Mouse (Mus musculus) thymus, postnatal 4 days (tissue): ENCODE data around the gene Mmp1b.
"Not testable (repeated sequence)": the region's sequence is repeated elsewhere in the genome, so short reads cannot be mapped to it uniquely, and the experiment has no call there.

ENCODE experiments used
- DNase-seq: peaks from one replicate; pipeline ENCODE4 v3.0.0; 2021

Gene Mmp1b

GRCm38 (mm10) chr9:7387947-7388346 is at the start of gene Mmp1b:
Gene Mmp1b, minus strand, starts transcription at chr9:7388047.
- no peak for DNase-seq

GRCm38 (mm10) chr9:7396556-7396955 is 8.7 kb upstream of the Mmp1b start:
- DNase-seq = not testable (repeated sequence)

DNA sequence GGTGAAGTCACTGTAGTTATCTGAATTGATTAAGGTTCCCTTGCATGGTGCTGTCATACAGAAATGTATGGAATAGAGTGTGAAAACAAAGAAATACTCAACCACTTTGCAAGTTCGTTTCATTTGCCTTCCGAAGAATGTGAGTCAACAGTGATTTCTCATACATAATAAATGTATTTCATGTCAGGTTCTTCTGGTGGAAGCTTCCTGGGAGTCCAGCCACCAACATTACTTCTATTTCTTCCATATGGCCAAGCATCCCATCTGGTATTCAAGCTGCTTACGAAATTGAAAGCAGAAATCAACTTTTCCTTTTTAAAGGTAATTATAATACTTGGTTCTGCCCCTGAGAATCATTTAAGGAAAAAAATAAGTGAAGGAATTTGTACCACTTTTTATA is 33.3 kb downstream of the Mmp1b start:
- DNase-seq = no peak

DNA sequence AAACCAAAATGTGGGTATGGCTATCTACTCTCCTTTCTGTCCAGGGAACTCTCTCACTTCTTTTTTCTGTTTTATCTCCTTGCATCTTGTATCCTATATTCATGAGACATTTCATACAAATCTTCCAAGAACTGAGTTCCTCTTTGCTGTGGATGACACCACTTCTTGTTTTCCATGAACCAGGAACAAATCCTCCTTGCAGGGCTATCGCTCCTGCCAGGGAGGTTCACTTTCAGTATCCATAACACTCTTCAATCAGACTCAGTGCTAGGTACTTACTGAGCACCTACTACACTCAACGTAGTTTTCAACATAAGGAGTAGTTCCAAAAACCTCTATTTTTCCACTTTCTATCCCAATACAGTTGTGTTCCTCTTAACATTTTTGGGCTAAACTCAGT is 42.3 kb downstream of the Mmp1b start:
- DNase-seq = no peak

- no peak for DNase-seq
Measured at GRCm38 (mm10) chr9:7344107-7344506, 43.7 kb downstream of the Mmp1b start, which contains the start of gene Mmp12. Gene Mmp12, plus strand, starts transcription at chr9:7344381.

DNA sequence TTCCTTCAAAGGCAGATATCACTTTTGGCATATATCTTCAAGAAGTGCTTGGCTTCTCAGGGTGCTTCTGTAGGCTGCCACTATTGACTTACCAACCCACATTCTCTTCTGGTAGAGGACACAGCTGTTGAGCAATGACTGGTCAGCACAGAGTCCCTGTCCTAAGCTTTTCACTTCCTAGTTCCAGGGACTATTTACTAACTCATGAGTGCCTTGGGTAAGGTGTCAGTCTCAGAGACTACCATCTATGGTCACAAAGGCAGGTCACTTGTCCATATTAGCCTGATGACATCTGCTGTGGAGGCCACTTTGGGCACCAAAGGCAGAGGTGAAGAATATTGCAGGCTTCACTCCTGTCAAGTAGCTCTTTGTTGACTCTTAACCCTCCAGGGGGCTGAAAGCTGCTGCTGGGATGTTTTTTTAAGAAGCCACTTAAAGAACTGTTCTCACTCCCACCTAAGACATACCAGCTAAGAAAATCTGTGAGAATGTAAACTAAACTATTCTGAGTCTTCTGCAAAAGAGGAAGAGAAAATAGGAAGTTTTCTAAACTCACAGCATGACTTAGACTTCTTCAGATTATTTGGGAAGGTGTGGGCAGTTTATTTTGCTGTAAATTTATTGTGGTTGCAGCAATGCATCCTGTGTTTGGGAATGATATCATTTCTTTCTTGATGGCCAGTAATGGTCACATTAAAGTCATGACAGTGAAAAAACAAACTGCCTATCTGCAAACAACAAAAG is 50.9 kb downstream of the Mmp1b start:
- DNase-seq = no peak

DNA sequence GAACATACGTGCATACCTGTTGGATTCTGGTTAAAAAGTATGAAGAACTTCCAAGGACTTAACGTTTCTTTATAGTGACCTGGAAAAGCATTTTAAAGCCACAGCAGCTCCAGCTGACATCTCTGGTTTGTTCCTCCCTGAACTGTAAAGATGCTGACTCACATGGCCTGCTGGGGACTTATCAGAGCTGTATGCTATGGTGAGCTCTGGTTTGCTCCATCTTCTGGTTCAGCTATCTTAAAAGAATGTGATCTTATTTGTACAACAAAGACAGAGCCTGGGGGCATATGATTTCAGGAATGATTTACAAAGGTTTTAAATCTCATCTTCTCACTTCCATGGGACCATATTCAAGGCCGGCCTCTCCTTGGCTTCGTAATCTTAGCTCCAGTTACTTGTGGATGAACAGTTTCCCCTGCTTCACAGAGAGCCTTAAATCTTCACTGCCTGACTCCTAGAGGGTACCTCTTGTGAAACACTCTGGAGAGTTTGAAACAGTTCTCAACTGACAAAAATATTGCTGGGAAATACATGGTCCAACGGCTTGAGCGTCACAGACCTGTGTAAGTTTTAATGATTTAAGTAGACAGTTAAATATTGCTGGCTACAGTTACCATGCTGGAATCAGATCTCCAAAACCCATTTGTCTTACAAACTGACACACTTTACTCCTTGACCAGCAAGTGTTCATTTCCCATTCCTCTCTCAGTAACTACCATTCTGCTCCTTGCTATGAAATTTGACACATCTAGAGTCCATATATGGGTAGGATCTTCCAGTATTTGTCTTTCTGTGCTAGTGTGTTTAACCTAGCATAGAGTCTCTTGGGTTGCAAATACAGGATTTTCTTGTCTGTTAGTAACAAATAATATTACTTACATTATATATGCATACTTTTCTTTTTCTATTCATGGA is 51.8 kb downstream of the Mmp1b start:
- DNase-seq = no peak

DNA sequence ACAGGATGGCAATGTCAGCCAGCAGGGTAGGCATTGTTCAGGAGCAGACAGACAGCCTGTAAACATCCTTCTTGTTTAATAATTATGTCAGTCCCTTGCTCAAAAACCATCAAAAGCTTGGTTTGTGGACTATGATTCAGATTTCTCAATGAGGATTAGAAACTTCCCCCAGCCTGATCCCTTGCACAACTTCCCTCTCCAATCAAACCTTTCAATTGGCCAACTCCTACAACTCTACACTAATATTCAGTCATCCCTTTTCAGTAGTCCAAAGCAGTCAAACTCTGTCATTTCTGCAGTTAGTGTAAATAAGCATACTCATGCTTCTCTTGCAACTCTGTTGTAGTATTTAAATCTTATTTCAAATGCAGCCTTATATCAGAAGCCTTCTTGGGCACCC is 56.0 kb downstream of the Mmp1b start:
- no peak for DNase-seq
